Mouse (Mus musculus) spleen, postnatal 10 days (tissue): ENCODE data around the gene Gja10.

ENCODE experiments used
- DNase-seq, 2 experiments: peaks; one replicate each; pipeline ENCODE4 v3.0.0; 2021 to 2022; ENCODE audit warnings: low spot score in 2 of 2

The Gja10 gene

DNA sequence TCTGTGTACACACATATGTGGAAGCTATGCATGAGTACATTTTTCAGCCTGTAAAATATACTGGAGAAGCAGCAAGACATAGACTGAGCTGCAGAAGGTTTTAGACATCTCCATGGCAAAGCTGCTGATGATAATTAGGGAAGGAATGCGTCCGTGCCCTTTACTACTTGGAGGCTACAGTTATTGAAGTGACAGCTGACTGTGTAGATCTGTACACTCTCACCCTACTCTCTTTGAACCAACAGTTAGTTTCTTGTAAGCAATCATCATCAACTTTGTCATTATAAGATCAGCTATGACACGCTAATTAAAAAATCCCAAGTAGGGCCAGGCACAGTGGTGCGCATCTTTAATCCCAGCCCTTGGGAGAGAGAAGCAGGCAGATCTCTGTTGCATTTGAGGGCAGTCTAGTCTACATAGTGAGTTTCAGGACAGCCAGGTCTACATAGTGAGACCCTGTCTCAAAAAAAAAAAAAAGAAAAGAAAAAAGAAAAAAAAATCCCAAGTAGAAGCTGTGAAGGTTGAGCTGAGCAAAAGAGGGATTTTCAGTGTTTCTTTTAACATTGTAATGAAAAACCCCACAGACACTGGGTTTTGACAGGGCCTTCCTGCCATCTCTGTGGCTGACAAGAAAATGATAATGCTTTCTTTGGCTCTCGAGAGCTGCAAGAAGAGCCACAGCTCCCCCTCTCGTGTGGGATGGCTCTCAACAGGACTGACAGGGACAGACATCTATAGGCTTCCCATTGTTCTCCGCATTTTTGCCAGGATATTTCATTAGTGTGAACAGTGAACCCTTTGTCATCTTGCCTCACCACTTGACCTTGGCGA, 41.6 kb downstream of the Gja10 start:
- DNase-seq = no peak

DNA sequence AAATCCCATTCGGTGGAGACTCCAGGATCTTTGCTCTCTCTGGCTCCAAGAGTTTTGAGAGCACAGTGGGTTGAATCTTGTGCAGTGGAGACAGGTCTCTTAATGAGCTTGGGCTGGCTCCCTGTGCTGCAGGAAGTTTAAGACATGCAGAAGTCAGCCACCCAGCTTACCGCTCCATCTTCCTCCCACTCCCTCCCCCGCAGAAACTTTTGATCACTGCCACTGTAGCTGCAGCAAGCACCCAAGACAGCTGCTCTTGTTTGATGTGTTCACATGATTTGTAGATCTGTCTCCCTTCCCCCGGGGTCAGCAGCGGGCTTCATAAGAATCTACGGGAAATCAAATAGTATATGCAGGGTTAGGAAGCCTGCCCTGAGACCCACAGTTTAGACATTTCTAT, 42.3 kb downstream of the Gja10 start:
- DNase-seq = peak in 1 of 2 experiments; percentile 57

DNA sequence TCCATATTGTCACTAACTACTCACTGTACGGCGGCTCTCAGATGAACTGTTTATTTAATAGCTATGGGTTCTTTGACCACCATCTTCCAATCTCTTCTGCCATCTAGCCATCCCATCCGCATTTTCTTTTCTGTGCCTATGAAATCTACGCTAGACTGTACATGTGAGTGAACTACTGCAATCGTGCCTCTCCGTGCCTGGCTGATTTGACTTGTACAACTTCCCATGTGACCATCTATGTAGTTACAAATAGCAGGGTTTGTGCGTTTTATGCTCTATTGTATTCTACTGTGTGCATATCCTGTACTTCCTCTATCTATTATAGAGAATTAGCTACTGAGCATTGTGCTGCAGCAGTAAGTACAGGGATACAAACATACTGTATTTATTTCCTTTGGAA, 47.1 kb downstream of the Gja10 start:
- no peak for DNase-seq

DNA sequence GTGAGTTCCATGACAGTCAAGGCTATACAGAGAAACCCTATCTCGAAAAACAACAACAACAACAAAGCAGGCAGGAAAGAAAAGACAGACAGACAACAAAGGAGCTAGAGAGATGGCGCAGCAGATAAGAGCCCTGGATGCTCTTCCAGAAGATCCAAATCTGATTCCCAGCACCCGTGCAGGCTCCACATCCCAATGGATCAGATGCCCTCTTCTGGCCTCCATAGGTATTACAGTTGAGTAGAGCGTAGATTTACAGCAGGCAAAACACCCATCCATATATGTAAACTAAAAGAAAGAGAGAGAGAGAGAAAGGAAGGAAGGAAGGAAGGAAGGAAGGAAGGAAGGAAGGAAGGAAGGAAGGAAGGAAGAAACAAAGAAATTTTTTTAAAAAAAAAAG, 51.2 kb downstream of the Gja10 start:
- DNase-seq = no peak

DNA sequence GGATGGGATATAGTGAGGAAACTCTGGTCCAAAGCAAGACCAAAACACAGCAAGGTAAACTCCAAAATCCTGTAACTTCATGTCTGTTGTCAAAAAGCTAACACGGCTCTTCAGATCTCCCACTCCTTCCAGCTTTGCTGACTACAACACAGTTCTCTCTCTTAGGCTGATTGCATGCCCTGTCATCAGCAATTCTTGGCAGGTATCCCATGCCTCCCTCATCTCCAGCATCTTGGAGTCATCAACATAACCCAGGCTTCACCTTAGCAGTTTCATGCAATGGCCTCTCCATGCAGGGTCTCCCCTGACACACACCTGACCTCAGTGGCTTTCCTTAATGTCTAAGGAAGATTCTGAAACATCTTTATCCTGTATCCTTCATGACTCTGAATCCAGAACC, 53.4 kb downstream of the Gja10 start:
- DNase-seq = no peak
